Mouse (Mus musculus) limb, embryonic 11.5 days (tissue): ENCODE data around the gene Phf10. TPM values are rescaled to one million over a fixed set of nuclear protein-coding genes. Genes with fewer than 3 reads are reported as not detected.

ENCODE experiments used
- ATAC-seq: fragments of 200-750 bp; cut with Nextera tagmentation; 2 replicates; pipeline ENCODE4 v1.8.0; 2017; ENCODE audit warnings: low read depth; ENCODE audit not compliant: insufficient number of reproducible peaks, low FRiP score, low TSS enrichment
- DNase-seq: peaks from one replicate; pipeline ENCODE4 v3.0.0-alpha.2; 2015; ENCODE audit warnings: low spot score
- H3K27ac ChIP-seq: fragments of 300-500 bp; sonication (generic); replicated peaks from 2 replicates; pipeline ENCODE4 v1.5.1; 2014; ENCODE audit warnings: low read depth, mild to moderate bottlenecking, low read length
- H3K27me3 ChIP-seq: fragments of 300-500 bp; sonication (generic); 2 replicates; pipeline ENCODE4 v1.6.1; 2014; ENCODE audit warnings: mild to moderate bottlenecking, low read length, mixed read lengths; ENCODE audit not compliant: control insufficient read depth, insufficient read depth
- H3K36me3 ChIP-seq: fragments of 300-500 bp; sonication (generic); 2 replicates; pipeline ENCODE4 v1.6.1; 2014; ENCODE audit warnings: mild to moderate bottlenecking, low read length, moderate library complexity, mixed read lengths; ENCODE audit not compliant: control insufficient read depth, insufficient read depth
- H3K4me1 ChIP-seq: fragments of 300-500 bp; sonication (generic); 2 replicates; pipeline ENCODE4 v1.6.1; 2014; ENCODE audit warnings: low read length, mixed read lengths; ENCODE audit not compliant: control insufficient read depth, insufficient read depth
- H3K4me2 ChIP-seq: fragments of 300-500 bp; sonication (generic); 2 replicates; pipeline ENCODE4 v1.6.1; 2014; ENCODE audit warnings: low read depth, mild to moderate bottlenecking, moderate library complexity; ENCODE audit not compliant: severe bottlenecking
- H3K4me3 ChIP-seq: fragments of 300-500 bp; sonication (generic); 2 replicates; pipeline ENCODE4 v1.5.1; 2014; ENCODE audit warnings: low read depth, low read length
- H3K9ac ChIP-seq: fragments of 300-500 bp; sonication (generic); 2 replicates; pipeline ENCODE4 v1.6.1; 2014; ENCODE audit warnings: mild to moderate bottlenecking, low read length
- H3K9me3 ChIP-seq: fragments of 300-500 bp; sonication (generic); 2 replicates; pipeline ENCODE4 v1.6.1; 2016; ENCODE audit warnings: low read length; ENCODE audit not compliant: control insufficient read depth
- WGBS: fragments of 180-500 bp; shearing (Covaris S2); extraction: QIAGEN DNeasy Blood & Tissue Kit; methylation state at CpG from one replicate; pipeline ENCODE4 v1.1.7; 2014; 5-methylcytosine and 5-hydroxymethylcytosine counted together
- polyA plus RNA-seq: library from polyadenylated mRNA; unstranded; fragments of >200 nt; fragmentation: Nextera tagmentation; extraction: Ambion mirVana; gene quantifications from 2 replicates; pipeline ENCODE4 v1.2.1, GENCODE M21; 2014

The Phf10 gene
- polyA plus RNA-seq, 1 experiment from 2014 or later, result 44.8 TPM

DNA sequence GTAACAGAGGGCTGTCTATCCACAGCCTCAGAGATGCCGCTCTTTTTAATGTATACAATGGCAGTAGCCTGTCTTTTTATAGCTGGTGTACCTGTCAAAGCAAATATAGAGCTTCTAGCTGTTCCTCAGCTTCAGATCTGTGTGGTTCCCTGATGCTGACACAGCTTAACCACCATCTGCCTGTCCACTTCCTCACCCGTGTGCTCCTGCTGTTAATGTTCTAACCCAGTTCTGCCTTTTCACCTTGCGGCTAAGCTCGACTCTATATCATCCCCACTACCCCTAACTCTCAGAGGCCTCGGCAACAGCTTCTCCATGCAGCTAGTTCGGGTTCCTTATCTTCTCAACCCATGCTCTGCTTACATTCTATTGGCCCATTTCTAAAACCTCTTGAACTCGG, 30.4 kb downstream of the Phf10 start:
- 88% methylated on average over 7 of the region's 7 CpGs for WGBS
- H3K27me3 ChIP-seq, result no peaks in the 10 kb centered on the region
- H3K4me2 ChIP-seq, result no peak overlapping the region
- no peak for ATAC-seq
- no peaks in the 10 kb centered on the region for H3K4me1 ChIP-seq
- H3K36me3 ChIP-seq, result no peaks in the 10 kb centered on the region
- no peak overlapping the region for H3K9ac ChIP-seq
- DNase-seq, result no peak
- H3K27ac ChIP-seq, result no peak overlapping the region
- no peak overlapping the region for H3K4me3 ChIP-seq
- no peaks in the 10 kb centered on the region for H3K9me3 ChIP-seq

DNA sequence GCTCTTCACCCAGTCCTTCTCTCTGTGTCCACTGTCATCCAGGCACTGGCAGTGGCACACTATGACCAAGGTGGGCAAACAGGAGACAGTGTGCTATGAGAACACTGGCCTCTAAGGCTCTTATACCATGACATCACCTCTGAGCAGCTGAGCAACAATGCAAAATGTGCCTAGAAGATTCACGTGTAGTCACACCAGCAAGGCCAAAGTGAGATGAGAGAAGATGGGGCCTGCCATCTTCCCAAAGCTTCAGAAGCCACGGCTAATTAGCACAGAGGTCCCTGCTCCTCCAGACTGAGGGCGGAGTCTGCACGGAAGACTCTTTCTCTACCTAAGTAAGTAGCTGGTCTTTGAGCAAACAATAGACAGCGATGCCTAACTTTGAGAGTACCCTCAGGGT, 32.4 kb downstream of the Phf10 start:
- H3K4me2 ChIP-seq, result no peak overlapping the region
- no peaks in the 10 kb centered on the region for H3K9me3 ChIP-seq
- DNase-seq (no peak), ATAC-seq (no peak)
- no peak overlapping the region for H3K4me3 ChIP-seq
- 71% methylated on average over 5 of the region's 5 CpGs for WGBS
- no peak overlapping the region for H3K9ac ChIP-seq
- no peaks in the 10 kb centered on the region for H3K27me3 ChIP-seq
- H3K4me1 ChIP-seq, result no peaks in the 10 kb centered on the region
- H3K27ac ChIP-seq, result no peak overlapping the region
- no peaks in the 10 kb centered on the region for H3K36me3 ChIP-seq

DNA sequence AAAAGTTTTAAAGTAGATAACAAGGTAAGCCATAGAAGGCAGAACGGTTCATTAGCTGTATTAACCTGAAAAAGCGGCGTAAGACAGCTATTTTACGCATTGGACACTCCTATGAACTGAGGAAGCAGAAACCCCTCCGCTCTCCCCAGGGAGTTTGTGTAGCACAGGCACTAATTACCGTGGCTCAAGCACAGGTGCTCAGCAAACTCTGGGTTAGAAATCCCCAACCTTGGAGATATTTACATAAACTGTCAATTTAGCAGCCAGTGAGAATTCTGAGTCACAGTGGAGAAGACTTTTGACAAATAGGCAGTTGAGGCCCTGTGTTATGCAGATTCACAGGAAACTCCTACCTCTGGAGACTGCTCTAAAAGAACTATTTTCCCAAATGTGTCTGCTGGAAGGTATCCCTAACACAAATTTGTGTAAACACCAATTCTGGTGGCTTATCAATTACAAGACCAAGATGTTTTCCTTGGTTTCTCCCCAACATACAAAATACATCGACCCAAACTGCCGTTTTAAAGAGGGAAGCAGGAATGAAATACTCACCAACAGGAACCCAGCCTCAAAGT, 33.3 kb downstream of the Phf10 start:
- WGBS, result 80% methylated on average over 8 of the region's 8 CpGs
- H3K27ac ChIP-seq, result no peak overlapping the region
- no peak for ATAC-seq

DNA sequence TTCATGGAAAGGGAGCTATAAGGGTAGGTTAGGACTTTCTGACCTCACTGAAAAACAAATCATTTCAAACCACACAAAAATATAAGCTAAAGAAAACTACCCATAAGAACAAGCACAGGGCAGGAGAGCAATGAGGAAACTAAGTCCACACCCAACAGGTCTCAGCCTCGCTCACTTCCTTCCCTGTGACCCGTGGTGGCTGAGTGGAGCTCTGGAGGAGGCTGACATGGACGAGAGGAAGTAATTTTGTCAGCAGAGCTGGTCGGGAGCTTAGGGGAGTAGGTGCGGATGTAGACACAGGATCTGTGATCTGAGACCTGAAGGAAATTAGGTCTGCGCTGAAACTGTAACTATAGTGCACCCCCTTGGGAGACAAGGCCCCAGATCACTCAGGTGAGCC, 39.5 kb downstream of the Phf10 start:
- H3K9ac ChIP-seq, result no peak overlapping the region
- no peak overlapping the region for H3K4me3 ChIP-seq
- H3K9me3 ChIP-seq, result no peaks in the 10 kb centered on the region
- no peak overlapping the region for H3K4me2 ChIP-seq
- H3K27me3 ChIP-seq, result no peaks in the 10 kb centered on the region
- H3K4me1 ChIP-seq, result no peaks in the 10 kb centered on the region
- H3K36me3 ChIP-seq, result no peaks in the 10 kb centered on the region
- ATAC-seq (no peak), DNase-seq (no peak)
- no peak overlapping the region for H3K27ac ChIP-seq
- 65% methylated on average over 6 of the region's 6 CpGs for WGBS

More for the DNA sequence above, 33.3 kb downstream of the Phf10 start:
- no peaks in the 10 kb centered on the region for H3K4me1 ChIP-seq
- H3K36me3 ChIP-seq, result no peaks in the 10 kb centered on the region
- no peak overlapping the region for H3K4me2 ChIP-seq
- no peaks in the 10 kb centered on the region for H3K27me3 ChIP-seq
- no peak for DNase-seq
- H3K9ac ChIP-seq, result no peak overlapping the region
- H3K4me3 ChIP-seq, result no peak overlapping the region
- no peaks in the 10 kb centered on the region for H3K9me3 ChIP-seq

DNA sequence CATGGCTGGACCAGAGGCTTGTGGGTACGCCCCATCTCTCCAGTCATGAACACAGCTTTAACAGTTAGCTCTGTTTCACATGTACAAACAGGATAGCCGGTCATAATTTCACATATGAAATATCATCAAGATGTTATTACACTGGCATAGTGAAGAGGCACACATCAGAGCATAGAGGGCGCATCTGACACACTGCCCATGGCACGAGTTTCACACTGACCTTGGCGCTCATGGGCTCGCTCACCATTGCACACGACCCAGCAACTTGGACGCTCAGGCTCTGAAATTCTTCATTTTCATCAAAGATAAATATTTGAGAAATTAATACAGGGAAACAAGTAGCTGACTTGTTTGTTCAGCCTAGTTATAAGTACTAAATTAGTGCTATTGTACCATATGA, 43.2 kb downstream of the Phf10 start:
- ATAC-seq, result no peak
- Histone ChIP-seq H3K27ac (no peak overlapping the region), H3K9me3 (no peaks in the 10 kb centered on the region), H3K4me3 (no peak overlapping the region), H3K4me2 (no peak overlapping the region), H3K9ac (no peak overlapping the region), H3K27me3 (no peaks in the 10 kb centered on the region), H3K36me3 (no peaks in the 10 kb centered on the region), H3K4me1 (no peaks in the 10 kb centered on the region)
- WGBS, result 89% methylated on average over 8 of the region's 8 CpGs
- no peak for DNase-seq

DNA sequence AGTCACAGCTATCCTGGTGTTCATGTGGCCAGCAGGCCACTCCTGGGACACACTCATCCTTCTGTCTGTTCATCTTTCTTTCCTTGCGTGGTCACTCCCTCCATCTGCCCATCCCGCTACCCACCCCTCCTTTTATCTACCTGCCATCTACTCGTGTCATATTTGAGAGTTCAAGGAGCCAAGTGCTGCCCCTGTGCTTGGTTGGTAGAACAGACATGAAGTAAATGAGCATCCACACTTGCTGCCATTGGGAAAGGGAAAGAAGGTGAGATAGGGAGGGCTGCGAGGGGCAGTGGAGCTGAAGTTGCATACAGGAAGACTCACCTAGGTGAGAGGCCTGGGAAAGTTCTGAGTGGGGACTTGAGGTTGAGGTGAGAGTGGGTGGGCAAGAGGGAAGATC, 46.7 kb downstream of the Phf10 start:
- H3K27me3 ChIP-seq, result no peaks in the 10 kb centered on the region
- H3K4me2 ChIP-seq, result no peak overlapping the region
- ATAC-seq (no peak), DNase-seq (no peak)
- no peak overlapping the region for H3K9ac ChIP-seq
- WGBS, result 86% methylated on average over 4 of the region's 4 CpGs
- H3K9me3 ChIP-seq, result no peaks in the 10 kb centered on the region
- no peaks in the 10 kb centered on the region for H3K36me3 ChIP-seq
- H3K4me3 ChIP-seq, result no peak overlapping the region
- no peaks in the 10 kb centered on the region for H3K4me1 ChIP-seq
- H3K27ac ChIP-seq, result no peak overlapping the region

DNA sequence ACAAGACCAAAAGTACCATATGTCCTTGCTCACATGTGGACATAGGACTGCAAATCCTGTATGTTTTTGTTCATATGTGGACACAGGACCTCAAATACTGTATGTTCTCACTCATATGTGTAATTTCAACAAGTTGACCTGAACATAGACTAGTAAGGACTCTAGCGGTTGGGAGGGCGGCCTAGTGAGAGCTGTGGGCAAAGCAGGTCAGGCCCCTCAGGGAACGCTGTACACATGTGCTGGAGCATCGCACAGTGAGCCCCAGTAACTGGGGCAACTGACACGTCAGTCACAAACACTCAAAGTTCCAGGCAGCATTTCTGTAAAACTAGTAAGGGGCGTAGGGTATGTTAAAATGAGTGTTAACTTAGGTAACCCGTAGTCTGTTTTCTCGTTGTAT, 48.1 kb downstream of the Phf10 start:
- H3K4me2 ChIP-seq, result no peak overlapping the region
- no peak overlapping the region for H3K4me3 ChIP-seq
- no peak overlapping the region for H3K9ac ChIP-seq
- DNase-seq, result no peak
- no peaks in the 10 kb centered on the region for H3K4me1 ChIP-seq
- no peaks in the 10 kb centered on the region for H3K9me3 ChIP-seq
- no peak overlapping the region for H3K27ac ChIP-seq
- no peaks in the 10 kb centered on the region for H3K36me3 ChIP-seq
- ATAC-seq, result no peak
- no peaks in the 10 kb centered on the region for H3K27me3 ChIP-seq
- 89% methylated on average over 8 of the region's 8 CpGs for WGBS

DNA sequence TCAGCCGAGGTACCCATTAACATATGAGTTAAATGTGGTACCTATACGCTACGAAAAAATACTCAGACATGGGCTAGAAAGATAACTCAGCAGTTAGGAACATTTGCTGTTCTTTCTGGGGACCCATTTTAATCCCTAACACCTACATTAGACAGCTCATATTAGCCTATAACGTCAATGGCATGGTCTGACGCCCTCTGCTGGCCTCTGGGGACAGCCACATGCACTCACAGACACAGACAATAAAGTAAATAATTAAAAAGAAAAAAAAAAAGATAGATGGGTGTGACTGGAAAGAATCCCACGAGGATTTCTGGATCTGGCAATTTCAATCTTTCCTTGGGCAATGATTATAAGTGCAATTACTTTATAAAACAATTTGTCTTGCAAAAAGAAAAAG, 48.7 kb downstream of the Phf10 start:
- Histone ChIP-seq H3K36me3 (no peaks in the 10 kb centered on the region), H3K9me3 (no peaks in the 10 kb centered on the region), H3K27ac (no peak overlapping the region), H3K4me2 (no peak overlapping the region), H3K4me3 (no peak overlapping the region), H3K9ac (no peak overlapping the region), H3K4me1 (no peaks in the 10 kb centered on the region), H3K27me3 (no peaks in the 10 kb centered on the region)
- DNase-seq (no peak), ATAC-seq (no peak)
- WGBS, result 50% methylated on average over 6 of the region's 6 CpGs

DNA sequence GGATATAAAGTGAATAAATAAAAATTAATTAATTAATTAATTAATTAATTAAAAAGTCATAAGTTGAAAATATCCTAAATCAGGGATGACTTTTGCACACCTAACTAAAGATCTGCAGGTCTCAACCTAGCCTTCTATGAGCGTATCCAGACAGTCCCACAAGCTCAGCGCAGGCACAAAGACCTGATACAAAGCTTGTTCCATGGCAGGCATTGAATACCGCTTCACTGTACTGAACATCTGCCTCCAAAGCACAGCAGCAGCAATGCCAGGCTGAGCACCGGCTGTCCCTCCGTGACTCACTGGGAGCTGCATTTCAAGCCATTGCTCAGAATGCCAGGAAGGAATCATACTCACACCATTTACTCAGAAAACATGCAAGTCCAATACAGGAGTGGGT, 50.3 kb downstream of the Phf10 start:
- no peak for DNase-seq
- Histone ChIP-seq H3K9ac (no peak overlapping the region), H3K27ac (no peak overlapping the region), H3K4me1 (no peaks in the 10 kb centered on the region), H3K9me3 (no peaks in the 10 kb centered on the region), H3K36me3 (no peaks in the 10 kb centered on the region), H3K4me2 (no peak overlapping the region), H3K4me3 (no peak overlapping the region), H3K27me3 (no peaks in the 10 kb centered on the region)
- WGBS, result 93% methylated on average over 5 of the region's 5 CpGs
- no peak for ATAC-seq
